Mouse (Mus musculus) common myeloid progenitor, adult 5-6 weeks (primary cell): ENCODE results near the gene Dgki. TPM values are rescaled to one million over a fixed set of nuclear protein-coding genes. Genes with fewer than 3 reads are reported as not detected.

Experiments used
- ATAC-seq: replicated peaks from 2 replicates; pipeline ENCODE4 v1.8.0; 2016; ENCODE audit warnings: low read depth, mild to moderate bottlenecking, moderate TSS enrichment, inconsistent platforms; ENCODE audit not compliant: poor library complexity, severe bottlenecking
- total RNA-seq: library from RNA; stranded (forward); fragments of 200-1000, 187-1606 nt; gene quantifications from 2 replicates; pipeline ENCODE4 v1.2.3, GENCODE M21; 2017

Dgki gene
- total RNA-seq, 1 experiment from 2014 or later, result 0.27 TPM

DNA sequence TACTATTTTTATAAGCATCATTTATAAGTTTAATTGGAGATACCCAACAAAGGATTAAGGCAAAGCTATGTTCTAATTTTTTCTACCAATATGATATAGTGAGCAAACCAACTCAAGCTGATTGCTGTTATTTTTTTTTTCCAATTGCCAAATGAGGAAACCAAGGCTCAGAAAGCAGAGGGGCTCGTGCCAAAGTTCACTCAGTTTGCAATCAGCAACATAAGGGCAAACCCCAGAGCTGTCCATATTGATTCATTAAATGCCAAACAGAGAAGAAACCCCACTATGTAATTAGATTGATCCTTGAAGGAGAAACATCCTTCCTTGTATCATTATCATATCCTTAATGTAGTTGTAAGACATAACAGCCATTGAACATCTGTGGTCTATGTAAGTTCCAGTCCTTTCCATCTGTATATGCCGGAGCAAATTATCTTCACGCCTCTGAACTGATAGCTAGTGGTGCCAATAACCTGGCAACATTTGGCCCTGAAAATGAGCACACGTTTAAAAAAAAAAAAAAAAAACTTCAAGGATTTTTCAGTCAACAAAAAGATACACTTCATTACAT lies 465.2 kb downstream of the Dgki start:
- no peak for ATAC-seq

DNA sequence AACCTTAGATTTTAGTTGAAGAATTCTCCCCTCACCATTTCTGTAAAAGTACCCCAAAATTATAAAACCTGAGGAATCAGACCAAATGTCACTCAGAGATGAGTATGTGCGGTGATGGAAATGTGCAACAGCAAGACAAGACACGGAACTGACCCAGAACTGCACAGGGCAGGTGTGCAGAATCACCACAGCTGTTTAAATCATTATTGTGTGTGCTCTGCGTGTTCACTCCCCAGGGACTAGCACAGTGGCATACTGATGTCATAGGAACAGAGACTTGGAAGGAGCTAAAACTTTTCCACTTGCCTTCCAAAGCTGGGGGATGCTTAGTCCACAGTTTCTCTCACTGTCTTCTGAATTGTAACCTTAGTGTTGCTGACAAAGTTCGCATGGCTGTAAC lies 467.3 kb downstream of the Dgki start:
- no peak for ATAC-seq

DNA sequence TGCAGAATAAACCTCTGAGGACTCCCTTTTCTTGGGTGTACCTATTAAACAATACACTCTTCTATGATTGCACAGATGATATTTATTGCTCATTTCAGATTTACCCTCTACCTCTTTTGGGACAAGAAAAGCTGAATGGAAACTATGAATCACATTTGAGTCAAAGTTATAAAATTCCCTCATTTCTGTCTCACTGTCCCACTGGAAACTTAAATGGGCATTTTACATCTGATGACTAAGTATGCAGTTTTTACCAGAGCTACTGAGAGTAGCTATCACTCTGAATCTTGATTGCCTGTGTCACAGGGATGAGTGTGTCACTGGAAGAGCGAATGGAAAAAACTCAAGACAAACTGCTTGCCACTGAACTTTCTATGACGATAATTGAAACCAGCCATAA lies 467.8 kb downstream of the Dgki start:
- no peak for ATAC-seq

DNA sequence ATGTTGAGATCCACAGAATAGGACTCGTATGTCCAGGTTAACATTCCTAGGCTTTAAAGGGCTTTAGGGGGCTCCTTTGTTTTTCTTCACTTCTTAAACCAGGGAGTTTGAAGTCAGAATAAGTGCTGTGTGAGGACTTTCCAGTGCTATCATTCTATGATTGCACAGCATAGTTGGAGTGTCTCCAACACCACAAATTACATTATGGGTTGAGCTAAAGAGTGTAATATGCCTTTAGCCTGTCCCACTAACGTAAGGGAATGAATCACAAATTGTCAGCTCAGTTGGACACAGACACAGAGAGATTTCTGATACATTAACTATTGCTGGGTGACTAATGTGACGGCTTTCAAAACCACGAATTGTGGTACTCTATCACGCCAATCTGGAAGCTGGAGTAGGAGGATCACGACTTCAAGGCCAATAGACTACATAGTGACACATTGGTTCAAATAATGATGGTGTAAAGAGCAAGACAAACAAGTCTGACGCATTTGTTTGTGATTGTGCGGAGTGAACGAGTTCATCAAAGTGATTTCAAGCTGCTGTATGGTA lies 469.5 kb downstream of the Dgki start:
- no peak for ATAC-seq

DNA sequence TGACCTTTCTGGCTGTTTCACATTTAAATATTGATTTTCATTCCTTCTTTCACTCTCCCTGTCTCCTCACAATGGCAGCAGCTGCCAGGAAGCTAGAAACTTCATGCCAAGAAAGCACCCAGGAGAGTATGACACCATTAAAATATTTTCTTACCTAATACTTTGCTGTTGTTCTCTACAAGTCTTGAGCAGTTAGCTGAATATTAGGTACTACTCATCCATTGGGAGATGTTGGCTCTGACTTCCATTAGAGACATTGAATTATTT lies 480.3 kb downstream of the Dgki start:
- ATAC-seq, result no peak

DNA sequence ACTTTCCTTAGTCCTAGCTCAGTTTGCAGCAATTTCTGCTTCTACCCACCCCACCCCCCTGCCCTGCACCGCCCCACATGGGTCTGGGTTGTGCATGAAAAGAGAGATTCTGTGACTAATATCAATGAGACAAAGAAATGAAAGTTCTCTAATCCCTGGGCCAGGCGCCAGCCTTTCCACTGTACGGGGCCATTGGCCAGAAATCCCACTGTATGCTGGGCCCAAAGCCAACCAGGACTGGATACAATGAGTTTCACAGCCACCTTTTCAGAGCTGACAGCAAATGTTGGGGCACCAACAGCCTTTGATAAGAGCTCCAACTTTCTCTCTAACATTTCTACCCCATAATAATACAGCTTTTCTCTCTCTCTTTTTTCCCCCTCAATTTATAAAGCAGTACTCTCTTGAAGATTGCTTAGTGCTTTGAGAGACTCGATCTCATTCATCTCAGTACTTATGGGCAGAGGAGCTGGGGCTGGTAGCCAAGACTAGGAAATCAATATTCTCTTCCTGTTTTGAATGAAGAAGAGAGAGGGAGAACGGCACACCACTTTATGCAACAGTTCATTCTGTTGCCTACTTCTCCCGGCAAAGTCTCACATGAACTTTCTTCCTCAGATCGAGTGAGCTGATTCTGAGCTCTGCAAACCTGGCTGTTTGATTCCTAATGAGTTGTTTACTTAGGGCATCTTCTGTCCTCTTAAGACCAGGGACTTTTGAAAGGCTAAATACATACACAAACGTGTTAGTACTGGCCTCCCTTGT lies 480.8 kb downstream of the Dgki start:
- no peak for ATAC-seq

DNA sequence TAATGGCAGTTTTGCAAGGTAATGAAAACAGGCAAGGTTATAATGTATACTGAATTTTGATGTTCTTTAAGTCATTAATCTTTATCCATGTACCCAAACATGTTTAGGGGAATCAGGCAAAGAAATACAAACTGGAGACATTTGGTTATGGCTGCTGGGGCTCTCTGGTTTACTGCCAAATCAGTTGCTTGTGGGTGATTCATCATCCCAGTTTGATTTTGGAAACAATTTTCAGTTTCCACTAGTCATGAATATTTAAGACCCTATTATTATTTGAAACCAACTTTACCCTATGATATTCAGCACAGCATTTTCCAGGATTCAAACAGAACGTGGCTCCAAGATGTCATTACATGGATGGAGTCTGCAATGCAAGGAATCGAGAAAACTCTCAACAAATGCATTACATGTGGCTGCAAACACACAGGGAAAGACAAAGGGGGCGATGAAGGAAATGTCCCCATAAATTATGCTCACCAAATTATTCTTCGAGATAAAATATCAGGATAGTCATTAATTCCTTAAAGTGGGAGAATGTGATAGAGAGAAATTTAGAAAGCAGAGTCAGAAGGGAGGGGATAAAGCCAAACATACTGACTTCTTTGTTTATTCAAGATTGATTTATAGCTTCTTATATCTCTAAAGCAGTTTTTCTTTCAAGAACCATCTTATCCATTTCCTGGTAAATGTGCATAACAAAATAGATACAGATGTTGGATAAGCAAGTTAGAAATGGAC lies 481.5 kb downstream of the Dgki start:
- ATAC-seq, result no peak

DNA sequence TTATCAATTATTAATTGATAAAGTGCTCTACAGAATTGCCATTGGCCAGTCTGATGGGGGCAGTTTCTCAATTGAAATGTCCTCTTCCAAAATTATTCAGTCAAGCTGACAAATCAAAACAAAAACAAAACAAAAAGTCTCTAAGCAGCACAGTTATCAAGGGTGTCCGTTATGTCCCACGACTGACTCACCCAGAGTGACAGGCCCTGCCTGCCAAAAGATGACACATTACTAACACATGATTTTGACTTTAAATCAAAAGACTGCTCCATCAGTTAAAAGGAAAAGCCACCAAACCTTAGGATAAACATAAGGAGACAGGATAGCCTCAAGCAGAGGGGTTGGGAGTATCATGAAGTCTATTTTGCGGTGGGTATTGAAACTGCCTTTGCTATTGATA lies 483.3 kb downstream of the Dgki start:
- no peak for ATAC-seq

DNA sequence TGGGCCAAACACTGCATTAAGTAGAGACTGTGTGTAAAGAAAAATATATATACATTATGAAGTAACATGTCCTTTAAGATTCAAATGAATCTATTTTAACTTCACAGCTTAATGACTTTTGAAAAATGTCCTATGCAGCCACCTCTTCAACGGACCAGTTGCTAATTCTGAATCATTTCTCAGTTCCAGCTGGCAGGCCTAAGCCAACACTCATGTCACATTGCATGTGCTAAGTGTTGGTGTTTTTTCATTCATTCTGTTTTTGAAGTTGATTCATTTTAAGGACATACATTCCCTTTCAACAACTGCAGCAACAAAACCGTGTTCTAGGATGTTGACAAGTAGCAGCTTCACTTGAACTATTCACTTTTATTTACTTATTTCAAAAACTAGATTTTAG lies 484.0 kb downstream of the Dgki start:
- ATAC-seq, result no peak

DNA sequence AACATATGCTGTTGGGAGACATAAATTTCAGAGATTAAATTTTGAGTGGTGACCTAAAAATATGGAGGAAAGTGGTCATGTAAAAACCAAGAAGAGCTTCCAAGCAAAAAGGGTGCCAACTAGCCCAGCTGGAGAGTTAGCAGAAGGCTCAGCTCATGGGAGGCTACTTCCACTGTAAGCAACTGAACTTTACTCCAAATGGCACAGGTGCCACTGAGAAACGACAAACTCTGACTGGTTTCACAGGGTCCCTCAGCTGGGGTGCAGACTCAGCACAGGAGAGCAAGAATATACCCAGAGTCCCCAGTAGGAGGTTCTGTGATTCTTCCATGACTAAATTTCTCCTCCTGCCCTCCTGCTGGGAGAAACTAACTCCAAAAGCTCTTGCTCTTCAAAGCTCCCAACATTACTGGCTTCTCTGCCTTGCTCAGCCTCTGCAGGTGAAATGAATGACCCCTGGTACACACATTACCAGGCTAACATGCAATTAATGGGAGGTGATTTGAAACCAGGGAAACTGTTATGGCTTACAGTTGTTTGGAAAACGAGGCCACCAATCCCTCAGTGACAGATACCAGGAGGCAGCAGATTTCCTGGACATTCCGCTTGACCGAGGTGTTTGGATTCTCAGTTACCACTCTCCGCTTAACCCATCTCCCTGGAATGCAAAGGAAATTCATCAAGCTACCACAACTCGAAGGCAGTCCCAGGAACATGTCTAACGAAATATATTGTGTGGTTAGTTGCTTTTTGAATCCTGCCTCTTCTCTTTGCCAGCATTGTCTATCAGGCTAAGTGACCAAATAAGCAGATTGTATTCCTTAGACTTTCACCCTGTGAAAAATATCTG lies 487.1 kb downstream of the Dgki start:
- no peak for ATAC-seq

DNA sequence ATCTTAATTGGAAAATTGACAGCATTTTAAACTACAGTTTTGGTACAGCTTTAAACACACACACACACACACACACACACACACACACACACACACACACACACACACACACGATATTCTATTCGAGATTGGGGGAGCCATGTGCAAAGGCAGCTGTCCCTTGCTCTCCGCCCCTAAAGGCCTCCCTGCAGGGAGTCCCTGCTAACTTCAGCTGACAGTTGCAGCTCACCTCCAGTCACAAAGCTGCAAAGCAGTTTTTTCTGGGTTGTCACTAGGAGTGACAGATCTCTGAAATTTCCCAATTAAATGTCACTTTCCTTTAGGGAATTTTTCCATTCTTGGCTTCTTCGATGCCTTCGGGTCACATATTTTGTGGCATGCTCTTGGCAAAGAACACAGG lies 489.5 kb downstream of the Dgki start:
- no peak for ATAC-seq

DNA sequence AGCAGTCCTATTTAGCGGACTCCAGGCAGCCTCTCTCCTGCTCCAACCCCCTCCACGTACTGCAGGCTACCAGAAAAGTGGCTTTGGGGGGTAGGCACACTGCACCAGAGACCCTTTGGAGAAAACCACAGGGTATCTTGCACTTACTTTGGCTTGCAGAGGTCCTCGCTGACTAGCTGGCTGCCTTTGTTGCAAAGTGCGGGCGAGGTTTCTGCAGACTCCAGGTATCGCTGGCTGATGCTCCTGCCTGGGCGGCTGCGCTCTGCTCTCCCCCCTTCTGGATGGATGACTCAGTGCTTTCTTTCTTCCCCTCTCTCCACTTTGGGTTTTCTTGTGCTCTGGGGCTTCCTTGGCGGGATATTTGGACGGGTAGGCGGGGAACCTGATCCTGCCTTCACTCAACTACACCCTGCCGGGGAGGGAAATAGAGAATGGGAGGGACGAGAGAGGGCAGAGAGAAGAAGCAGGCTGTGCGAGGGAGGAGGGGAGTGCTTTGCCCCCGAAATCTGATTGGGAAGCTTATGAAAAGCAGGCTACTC lies 490.2 kb downstream of the Dgki start, which contains the start of gene Ptn:
TSS of gene Ptn (minus strand) at position 474 of the 539 bp plus-strand sequence.
- peak; percentile 79 for ATAC-seq

DNA sequence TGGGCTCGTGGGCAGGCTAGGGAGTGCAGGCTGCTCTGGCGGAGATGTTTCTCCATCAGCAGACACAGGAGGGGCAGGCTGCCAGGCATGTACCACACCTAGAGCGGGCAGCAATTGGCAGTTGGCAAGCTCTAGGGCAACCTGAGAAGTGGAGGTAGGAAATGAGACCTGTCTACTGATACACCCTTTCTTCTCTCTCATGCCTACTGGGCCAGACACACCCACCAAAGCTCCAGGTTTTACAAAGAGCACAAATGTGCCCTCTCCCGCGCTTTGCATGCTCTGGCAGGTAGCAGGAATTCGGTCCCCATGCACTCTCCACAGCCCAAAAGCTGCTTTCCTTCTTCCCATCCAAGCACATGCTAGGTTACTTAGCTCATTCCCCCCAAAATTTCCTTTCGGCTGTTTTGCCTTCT lies 490.7 kb downstream of the Dgki start:
- no peak for ATAC-seq

DNA sequence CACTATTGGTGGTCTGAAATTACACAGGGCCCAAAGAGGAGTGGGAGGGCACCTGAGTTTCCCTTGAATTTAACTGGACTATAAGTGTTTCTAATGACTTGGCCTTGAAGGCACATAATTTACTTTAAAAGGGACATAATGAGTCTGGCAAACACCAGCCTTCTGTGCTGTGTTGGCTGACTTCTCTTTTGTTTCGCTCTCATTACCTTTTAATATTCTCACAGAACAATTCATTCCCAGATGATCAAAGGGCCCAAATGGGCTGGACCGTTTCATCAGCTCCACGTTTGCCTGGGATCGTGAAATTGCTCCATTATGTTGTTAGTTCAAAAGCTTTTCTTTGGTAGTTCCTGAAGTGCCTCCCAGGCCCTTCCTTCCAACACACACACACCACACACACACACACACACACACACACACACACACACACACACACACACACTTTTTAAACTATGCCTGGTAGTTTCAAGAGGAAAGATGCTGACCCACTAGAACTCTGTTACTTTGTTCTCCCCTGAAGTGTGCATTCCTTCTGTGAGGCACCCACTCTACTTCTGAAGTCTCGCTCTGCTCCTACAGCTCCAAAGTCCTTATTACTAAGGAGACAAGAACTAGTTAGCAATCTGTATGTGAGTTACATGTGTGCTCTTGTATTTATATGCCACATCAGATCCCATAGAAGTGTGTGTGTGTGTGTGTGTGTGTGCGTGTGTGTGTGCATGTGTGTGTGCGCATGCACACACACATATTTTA lies 491.5 kb downstream of the Dgki start:
- ATAC-seq, result no peak

DNA sequence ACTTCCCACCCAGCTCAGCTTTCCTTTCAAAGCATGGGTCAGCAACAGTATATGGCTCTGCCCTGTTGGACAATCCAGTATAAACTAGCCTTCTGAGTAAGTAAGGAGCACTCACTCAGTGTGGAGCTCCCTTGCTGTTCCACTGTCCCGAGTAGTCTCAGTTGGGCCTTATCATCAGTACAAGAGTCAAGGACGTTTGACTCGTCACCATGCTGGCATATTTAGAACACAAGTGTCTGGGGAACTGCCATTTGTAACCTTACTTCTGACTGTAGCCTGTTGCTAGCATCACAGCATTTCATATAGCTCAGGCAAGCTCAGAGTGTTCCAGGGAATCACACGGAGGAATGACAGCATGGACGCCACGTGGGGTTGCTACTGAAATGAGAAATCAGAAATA lies 493.1 kb downstream of the Dgki start:
- ATAC-seq, result no peak

DNA sequence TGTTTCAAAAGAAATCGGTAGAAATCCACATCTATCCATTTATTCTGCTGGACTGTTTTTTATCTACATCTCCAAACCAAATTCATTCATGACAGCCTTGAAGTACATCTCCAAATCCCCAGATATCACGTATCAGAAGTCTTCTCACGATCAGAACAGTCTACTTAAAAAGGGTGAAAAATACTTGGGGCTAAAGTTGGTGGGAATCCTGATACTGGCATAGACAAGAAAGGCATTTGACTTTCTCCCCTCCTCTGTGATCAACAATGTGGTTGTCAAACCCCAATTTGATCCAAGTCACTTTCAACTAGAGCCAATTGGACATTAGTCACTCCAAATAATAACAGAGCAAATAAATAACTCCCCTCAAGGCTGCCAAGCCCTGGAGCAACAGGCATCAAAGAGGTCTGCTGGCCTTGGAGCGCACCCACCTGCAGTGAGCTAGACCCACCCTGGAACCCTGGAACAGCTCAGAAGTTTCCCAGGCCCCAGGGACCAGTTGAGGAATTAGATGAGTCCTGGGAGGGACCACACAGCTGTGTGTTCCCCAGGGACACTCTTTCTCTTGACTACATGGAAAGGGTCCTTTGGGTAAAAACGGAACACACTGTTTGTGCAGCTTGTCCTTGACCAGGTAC lies 499.6 kb downstream of the Dgki start:
- ATAC-seq, result no peak

DNA sequence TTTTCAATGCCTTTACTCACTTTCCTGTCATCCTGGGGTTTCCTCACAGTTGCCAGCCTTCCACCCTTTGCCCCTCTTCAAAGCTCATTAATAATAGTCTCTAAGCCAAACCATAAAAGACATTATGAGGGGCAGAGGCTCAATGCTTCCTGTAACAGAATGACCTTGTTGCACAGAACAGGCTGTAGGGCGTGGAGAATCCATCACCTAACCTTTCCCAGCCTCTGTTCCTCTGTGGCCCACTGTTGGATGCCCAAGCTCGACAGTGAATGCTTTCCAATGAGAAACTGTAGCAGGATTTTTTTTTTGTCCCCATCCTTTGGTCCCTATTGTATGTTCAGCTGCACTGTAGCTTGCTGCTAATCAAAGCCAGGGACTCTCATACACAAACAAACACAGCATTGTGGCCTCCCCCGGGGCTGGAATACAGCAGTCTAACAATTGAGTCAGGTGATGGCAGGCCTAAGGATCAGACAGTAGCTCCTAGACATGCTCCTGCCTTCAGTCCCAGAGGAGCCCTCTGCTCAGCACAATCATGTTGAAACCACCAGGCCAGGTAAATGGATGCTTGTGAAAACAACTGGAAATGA lies 502.8 kb downstream of the Dgki start:
- no peak for ATAC-seq
